Mouse (Mus musculus): ENCODE results near the gene Padi2. TPM values are rescaled to one million over a fixed set of nuclear protein-coding genes. Genes with fewer than 3 reads are reported as not detected.

Gene Padi2
- total RNA-seq, 2 experiments from 2014 or later, result 9.5 to 12.1 TPM

- DNase-seq (ENCODE audit: low spot score in 2 of 2), result no peak
- intact Hi-C loops (cut with DNase I), result no loop called here
These were observed 45.9 kb downstream of the Padi2 start for GRCm38 (mm10) chr4:140951861-140952641.

- intact Hi-C loops (cut with DNase I), result loop anchor here (1.0 to 5.0 kb wide), 3 partner anchors 54 to 195 kb away; no protein-coding TSS in a partner anchor
- DNase-seq (ENCODE audit: low spot score in 2 of 2), result peak in 1 of 2 experiments; percentile 79
These were observed 51.1 kb downstream of the Padi2 start for GRCm38 (mm10) chr4:140957131-140957702.

GRCm38 (mm10) chr4:140957725-140958124 is 51.6 kb downstream of the Padi2 start:
- intact Hi-C loops (cut with DNase I), result loop anchor here (1.0 to 5.0 kb wide), 3 partner anchors 55 to 195 kb away; no protein-coding TSS in a partner anchor
- DNase-seq (ENCODE audit: low spot score in 2 of 2), result peak; percentile 81 to 89

GRCm38 (mm10) chr4:140958319-140958718 is 52.2 kb downstream of the Padi2 start:
- intact Hi-C loops (cut with DNase I), result loop anchor here (5.0 kb wide), 1 partner anchor 196 kb away; no protein-coding TSS in a partner anchor
- no peak for DNase-seq (ENCODE audit: low spot score in 2 of 2)

DNA sequence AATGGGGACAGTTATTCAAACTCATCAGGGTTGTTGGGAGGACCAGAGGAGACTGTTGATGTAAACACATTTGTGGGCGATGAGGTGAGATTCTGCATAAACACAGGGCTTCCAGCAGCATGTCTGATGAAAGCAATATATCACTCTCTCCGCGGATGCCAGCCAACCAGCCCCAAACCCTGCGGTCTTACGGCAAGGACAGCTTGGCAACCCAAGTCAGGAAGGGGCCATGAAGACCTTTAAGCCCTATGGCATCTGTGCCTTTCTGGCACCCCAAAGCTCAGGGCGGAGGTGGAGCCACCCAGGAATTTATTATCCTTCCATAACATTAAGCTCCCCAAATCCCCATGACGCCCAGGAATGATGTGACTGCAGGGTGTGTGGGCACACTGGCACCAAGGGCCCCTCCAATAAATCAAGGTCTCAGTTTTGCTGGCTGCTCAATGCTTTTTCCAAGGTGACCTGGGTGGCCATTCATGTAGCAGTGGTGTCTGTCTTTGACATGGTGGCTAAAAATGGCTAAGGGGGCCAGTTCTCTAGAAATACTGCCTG is 53.1 kb downstream of the Padi2 start:
- DNase-seq (ENCODE audit: low spot score in 2 of 2), result no peak
- intact Hi-C loops (cut with DNase I), result loop anchor here (5.0 kb wide), 1 partner anchor 197 kb away; no protein-coding TSS in a partner anchor

- intact Hi-C loops (cut with DNase I), result loop anchor here (5.0 kb wide), 2 partner anchors 198 to 258 kb away; partner anchors contain the start of gene Rcc2
- no peak for DNase-seq (ENCODE audit: low spot score in 2 of 2)
These were observed 53.8 kb downstream of the Padi2 start for GRCm38 (mm10) chr4:140959715-140960479.

- peak; percentile 96 to 99 for DNase-seq (ENCODE audit: low spot score in 2 of 2)
- intact Hi-C loops (cut with DNase I), result loop anchor here (5.0 kb wide), 1 partner anchor 259 kb away; the partner anchor contains the start of gene Rcc2
These were observed 54.8 kb downstream of the Padi2 start, which contains the start of gene Sdhb for GRCm38 (mm10) chr4:140960781-140961466. Gene Sdhb (plus strand): TSS chr4:140961203.

GRCm38 (mm10) chr4:140961467-140962206 is 55.5 kb downstream of the Padi2 start:
- DNase-seq (ENCODE audit: low spot score in 2 of 2), result no peak
- intact Hi-C loops (cut with DNase I), result loop anchor here (5.0 kb wide), 1 partner anchor 259 kb away; the partner anchor contains the start of gene Rcc2

DNA sequence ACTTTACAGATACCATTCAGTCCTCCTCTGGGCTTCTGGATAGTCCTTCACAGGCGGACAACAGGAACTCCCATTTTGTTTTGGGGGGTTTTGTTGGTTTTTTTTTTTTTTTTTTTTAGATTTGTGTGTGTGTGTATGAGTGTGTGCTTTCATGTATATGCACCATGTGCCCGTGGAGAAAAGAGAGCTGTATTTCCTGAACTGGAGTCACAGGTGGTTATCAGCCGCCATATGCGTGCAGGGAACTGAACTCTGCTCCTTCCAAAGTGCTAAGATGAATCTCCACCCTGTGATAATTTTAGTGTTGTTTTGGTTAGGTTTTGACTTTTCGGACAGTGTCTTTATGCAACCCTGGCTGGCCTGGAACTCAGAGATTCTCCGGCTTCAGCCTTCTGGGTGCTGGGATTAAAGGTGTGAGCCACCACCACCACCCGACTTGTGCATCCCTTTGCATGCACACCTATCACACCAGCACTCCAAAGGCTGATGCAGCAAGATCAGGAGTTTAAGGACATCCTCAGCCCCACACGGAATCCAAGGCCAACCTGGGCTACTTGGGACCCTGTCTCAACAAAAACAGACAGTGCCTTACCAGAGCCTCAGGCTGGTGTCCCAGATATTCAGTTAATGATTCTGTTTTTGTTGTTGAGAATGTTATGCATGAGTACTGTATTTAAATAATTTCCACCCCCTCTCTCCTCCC is 56.2 kb downstream of the Padi2 start:
- no peak for DNase-seq (ENCODE audit: low spot score in 2 of 2)
- intact Hi-C loops (cut with DNase I), result loop anchor here (5.0 kb wide), 1 partner anchor 260 kb away; the partner anchor contains the start of gene Rcc2

DNA sequence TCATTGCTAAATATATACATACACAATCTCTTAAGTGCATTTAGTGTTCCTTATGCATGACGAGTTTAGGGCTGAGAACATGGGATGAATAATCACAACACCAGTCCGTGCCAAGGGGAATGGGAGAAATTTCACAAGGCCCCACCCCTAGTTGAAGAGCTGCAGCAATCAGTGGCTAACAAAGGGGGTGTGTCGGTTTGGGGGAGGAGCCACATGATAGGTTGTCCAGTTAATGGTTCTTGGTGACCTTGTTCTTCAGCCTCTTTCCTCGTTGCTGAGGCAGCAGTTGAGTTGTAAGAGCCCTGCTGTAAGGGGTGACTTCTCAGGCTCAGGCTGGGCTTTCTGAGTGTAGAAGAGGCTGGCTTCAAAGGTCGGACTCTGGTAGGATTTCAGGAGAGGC is 56.8 kb downstream of the Padi2 start:
- peak in 1 of 2 experiments; percentile 54 for DNase-seq (ENCODE audit: low spot score in 2 of 2)
- intact Hi-C loops (cut with DNase I), result loop anchor here (5.0 kb wide), 1 partner anchor 261 kb away; the partner anchor contains the start of gene Rcc2

GRCm38 (mm10) chr4:140963941-140964597 is 57.9 kb downstream of the Padi2 start:
- peak in 1 of 2 experiments; percentile 80 for DNase-seq (ENCODE audit: low spot score in 2 of 2)
- intact Hi-C loops (cut with DNase I), result loop anchor here (1.0 to 5.0 kb wide), 2 partner anchors 67 to 262 kb away; partner anchors contain the start of gene Rcc2

DNA sequence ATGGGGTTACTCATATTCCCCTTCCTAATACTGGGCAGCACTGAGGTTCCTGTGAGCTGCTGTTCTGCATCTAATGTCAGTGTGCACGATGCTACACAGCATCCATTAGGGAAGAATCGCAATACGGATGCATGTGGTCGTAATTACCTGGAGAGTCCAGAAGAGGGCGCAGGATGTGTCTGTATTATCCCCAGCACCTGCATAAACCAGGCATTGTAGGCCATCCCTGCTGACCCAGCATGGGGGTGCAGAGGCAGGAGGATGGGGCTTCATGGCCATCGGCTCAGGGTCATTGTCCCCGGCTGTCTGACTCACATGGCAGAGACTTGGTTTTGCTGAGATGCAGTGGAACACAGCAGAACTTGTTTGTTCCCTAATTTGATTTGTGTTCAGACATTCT is 58.5 kb downstream of the Padi2 start:
- intact Hi-C loops (cut with DNase I), result loop anchor here (1.0 to 5.0 kb wide), 2 partner anchors 67 to 262 kb away; partner anchors contain the start of gene Rcc2
- DNase-seq (ENCODE audit: low spot score in 2 of 2), result peak; percentile 79 to 86

- intact Hi-C loops (cut with DNase I), result no loop called here
- DNase-seq (ENCODE audit: low spot score in 2 of 2), result no peak
These were observed 61.4 kb downstream of the Padi2 start for GRCm38 (mm10) chr4:140967386-140968159.

- intact Hi-C loops (cut with DNase I), result no loop called here
- peak in 1 of 2 experiments; percentile 46 for DNase-seq (ENCODE audit: low spot score in 2 of 2)
These were observed 65.5 kb downstream of the Padi2 start for GRCm38 (mm10) chr4:140971691-140972090.

DNA sequence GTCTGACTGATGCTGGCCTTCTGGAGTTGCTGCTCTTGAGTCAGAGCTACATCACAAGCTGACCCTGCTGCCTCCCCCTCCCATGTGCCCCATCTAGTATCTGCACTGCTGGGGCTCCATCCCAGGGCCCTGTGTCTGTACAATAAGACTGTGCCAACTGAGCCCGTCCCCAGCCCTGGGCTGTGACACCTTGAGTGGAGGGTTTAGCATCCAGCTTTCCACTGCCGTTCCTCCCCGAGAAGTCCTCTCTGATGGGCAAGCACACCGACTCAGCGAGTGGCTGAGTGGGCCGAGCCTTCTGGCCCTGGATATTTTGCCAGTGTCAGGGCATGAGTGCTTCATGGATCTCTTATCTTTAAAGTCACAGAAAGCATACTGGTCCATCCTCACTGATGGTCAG is 68.3 kb downstream of the Padi2 start:
- intact Hi-C loops (cut with DNase I), result no loop called here
- no peak for DNase-seq (ENCODE audit: low spot score in 2 of 2)

- DNase-seq (ENCODE audit: low spot score in 2 of 2), result no peak
- intact Hi-C loops (cut with DNase I), result no loop called here
These were observed 69.2 kb downstream of the Padi2 start for GRCm38 (mm10) chr4:140975356-140975755.

Measured in left cerebral cortex, postnatal 25 days (tissue).